Mouse (Mus musculus) cerebellum, adult 9-11 months (tissue): ENCODE data around the gene Commd8.

Source experiments
- DNase-seq: peaks from one replicate; pipeline ENCODE4 v3.0.0; 2022

Commd8 gene

GRCm38 (mm10) chr5:72167594-72168284, at the start of gene Commd8:
Gene Commd8, minus strand, starts transcription at chr5:72168189.
- DNase-seq, result peak; percentile 93

- no peak for DNase-seq
These were observed 43.8 kb upstream of the Commd8 start for GRCm38 (mm10) chr5:72211741-72212140.

GRCm38 (mm10) chr5:72210812-72211139, 42.8 kb upstream of the Commd8 start:
- no peak for DNase-seq

GRCm38 (mm10) chr5:72210123-72210811, 42.3 kb upstream of the Commd8 start:
- DNase-seq, result no peak

- no peak for DNase-seq
These were observed 40.5 kb upstream of the Commd8 start for GRCm38 (mm10) chr5:72208515-72208914.

- no peak for DNase-seq
These were observed 37.3 kb upstream of the Commd8 start for GRCm38 (mm10) chr5:72205271-72205670.

GRCm38 (mm10) chr5:72204507-72204906, 36.5 kb upstream of the Commd8 start:
- DNase-seq, result no peak

- no peak for DNase-seq
These were observed 35.7 kb upstream of the Commd8 start for GRCm38 (mm10) chr5:72203734-72204073.

- DNase-seq, result peak; percentile 53
These were observed 35.2 kb upstream of the Commd8 start for GRCm38 (mm10) chr5:72203028-72203733.

- no peak for DNase-seq
These were observed 34.0 kb upstream of the Commd8 start for GRCm38 (mm10) chr5:72202016-72202415.

- no peak for DNase-seq
These were observed 33.6 kb upstream of the Commd8 start for GRCm38 (mm10) chr5:72201600-72201999.

- no peak for DNase-seq
These were observed 27.5 kb upstream of the Commd8 start for GRCm38 (mm10) chr5:72195442-72195841.

GRCm38 (mm10) chr5:72191932-72192331, 23.9 kb upstream of the Commd8 start:
- DNase-seq, result no peak

GRCm38 (mm10) chr5:72191154-72191553, 23.2 kb upstream of the Commd8 start:
- no peak for DNase-seq

- DNase-seq, result no peak
These were observed 16.6 kb upstream of the Commd8 start for GRCm38 (mm10) chr5:72184437-72185100.

GRCm38 (mm10) chr5:72183929-72184328, 15.9 kb upstream of the Commd8 start:
- no peak for DNase-seq

- no peak for DNase-seq
These were observed 14.8 kb upstream of the Commd8 start for GRCm38 (mm10) chr5:72182804-72183203.

GRCm38 (mm10) chr5:72181194-72181593, 13.2 kb upstream of the Commd8 start:
- DNase-seq, result no peak

GRCm38 (mm10) chr5:72175530-72175929, 7.5 kb upstream of the Commd8 start:
- no peak for DNase-seq

GRCm38 (mm10) chr5:72175050-72175449, 7.1 kb upstream of the Commd8 start:
- DNase-seq, result no peak

GRCm38 (mm10) chr5:72173521-72173920, 5.5 kb upstream of the Commd8 start:
- no peak for DNase-seq

- no peak for DNase-seq
These were observed 4.7 kb upstream of the Commd8 start for GRCm38 (mm10) chr5:72172675-72173074.

- DNase-seq, result no peak
These were observed 2.1 kb upstream of the Commd8 start for GRCm38 (mm10) chr5:72170067-72170466.

- DNase-seq, result peak; percentile 16
These were observed 264 bp upstream of the Commd8 start for GRCm38 (mm10) chr5:72168285-72168621.
